Mouse (Mus musculus) ES-E14 (cell line): Measurements from ENCODE around the gene Gm9803.

ENCODE experiments used
- HCFC1 ChIP-seq: IDR thresholded peaks from 2 replicates; pipeline ENCODE4 v1.6.1; 2012; ENCODE audit warnings: low read length, inconsistent platforms, borderline replicate concordance; ENCODE audit not compliant: insufficient read depth
- MAFK ChIP-seq: IDR thresholded peaks from 2 replicates; pipeline ENCODE4 v1.6.1; 2014; ENCODE audit warnings: mild to moderate bottlenecking, low read depth, low read length, inconsistent platforms; ENCODE audit not compliant: insufficient read depth
- ZC3H11A ChIP-seq: IDR thresholded peaks from 2 replicates; pipeline ENCODE4 v1.6.1; 2012; ENCODE audit warnings: low read depth, mild to moderate bottlenecking, inconsistent platforms, low read length, borderline replicate concordance

- TF ChIP-seq ZC3H11A (no peak), MAFK (no peak), HCFC1 (no peak)
These were observed 34.3 kb upstream of the Gm9803 start for GRCm38 (mm10) chr10:43489550-43489949.
